Mouse (Mus musculus) kidney, adult 18-20 months (tissue): ENCODE results near the gene Rufy3.

Source experiments
- DNase-seq: peaks from one replicate; pipeline ENCODE4 v3.0.0; 2021

Gene Rufy3

DNA sequence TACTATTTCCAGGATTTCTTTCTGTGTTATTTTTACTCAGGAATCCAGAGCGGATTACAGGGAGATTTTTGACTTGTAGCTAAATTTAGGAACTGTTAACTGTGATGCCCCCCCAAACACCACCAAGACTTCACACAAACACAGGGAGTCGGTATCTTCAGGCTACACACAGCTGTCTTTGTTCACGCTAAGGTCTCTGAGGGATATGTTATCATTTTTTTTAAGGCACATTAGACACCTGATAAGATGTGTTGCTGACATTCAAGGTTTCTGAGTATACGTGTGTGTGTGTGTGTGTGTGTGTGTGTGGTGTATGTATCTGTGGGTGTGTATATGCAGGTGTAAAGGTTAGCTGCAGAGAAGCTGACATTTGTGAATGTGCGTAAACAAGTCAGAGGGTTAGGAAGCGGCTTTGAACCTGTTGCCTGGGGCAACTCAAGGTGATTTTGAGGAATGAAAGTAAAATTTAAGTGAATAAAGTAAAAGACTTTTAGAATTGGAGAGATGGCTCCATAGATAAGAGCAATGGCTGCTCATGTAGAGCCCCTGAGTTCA is 121.0 kb downstream of the Rufy3 start:
- no peak for DNase-seq

- no peak for DNase-seq
Observed at GRCm38 (mm10) chr5:88687996-88688406, 123.2 kb downstream of the Rufy3 start.

GRCm38 (mm10) chr5:88688583-88689187 is 123.8 kb downstream of the Rufy3 start:
- DNase-seq = no peak

- no peak for DNase-seq
Observed at GRCm38 (mm10) chr5:88689279-88689938, 124.6 kb downstream of the Rufy3 start.

GRCm38 (mm10) chr5:88690681-88691505 is 126.1 kb downstream of the Rufy3 start:
- DNase-seq = no peak

DNA sequence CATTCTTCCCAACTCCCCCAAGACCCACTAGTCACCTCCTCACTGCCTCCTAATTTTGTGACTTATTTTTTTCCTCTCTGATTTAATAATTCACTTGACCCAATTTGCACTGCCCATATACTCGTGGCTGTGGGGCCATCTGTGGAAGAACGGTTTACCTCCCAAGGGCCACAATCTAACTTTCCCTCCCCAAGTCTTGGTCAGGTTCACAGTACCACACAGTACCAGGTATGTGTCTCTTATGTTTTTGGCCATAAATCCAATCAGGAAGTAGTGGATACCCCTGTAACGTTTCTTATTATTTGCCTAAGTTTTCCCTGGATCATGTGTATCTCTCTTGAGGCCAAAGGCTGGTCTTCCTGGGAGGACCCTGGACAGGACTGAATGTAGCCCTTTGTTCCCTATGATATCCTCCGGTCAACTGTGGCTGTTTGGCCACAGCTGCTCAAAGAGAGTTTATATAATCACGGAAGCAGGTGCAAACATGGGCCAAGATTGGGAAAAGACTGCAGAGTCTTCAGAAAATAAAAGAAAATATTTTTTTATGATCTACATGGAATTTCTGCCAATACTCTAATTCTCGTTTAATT is 126.8 kb downstream of the Rufy3 start:
- DNase-seq = no peak

DNA sequence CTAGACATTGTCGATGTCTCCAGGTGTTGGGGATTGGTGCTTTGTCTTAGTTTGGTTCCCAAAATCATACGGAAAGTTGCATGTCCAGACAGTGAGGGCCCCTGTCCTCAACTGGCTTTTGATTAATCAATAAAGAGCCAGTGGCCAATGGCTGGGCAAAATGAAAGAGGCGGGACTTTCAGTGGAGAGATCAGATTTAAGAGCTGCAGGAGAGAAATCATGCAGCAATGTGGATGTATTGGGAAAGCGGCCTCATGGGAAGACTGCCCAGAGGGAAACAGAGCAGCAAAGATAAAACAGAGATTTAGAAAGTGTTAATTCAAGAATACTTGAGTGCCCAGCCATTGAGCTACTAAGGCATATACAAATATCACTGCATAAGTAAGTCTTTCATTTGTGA is 127.7 kb downstream of the Rufy3 start:
- DNase-seq = no peak

- no peak for DNase-seq
Observed at GRCm38 (mm10) chr5:88693057-88693456, 128.2 kb downstream of the Rufy3 start.

DNA sequence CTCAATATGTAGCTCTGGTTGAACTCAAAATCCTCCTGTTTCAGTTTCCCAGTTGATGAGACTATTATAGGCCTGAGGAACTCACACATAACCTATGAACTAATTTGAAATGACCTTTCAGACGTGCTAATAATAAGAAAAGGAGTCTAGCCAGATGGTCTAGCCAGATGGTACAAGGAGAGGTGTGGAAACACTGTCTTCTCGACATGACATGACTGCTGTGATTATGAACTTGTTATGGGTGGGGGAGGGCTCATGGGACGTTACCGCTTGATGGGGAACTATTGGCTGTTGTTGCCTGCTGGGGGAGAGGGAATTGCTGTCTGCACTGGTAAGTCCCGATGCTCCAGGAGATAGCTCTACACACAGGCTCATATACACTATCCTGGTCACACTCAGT is 132.5 kb downstream of the Rufy3 start:
- DNase-seq = no peak

DNA sequence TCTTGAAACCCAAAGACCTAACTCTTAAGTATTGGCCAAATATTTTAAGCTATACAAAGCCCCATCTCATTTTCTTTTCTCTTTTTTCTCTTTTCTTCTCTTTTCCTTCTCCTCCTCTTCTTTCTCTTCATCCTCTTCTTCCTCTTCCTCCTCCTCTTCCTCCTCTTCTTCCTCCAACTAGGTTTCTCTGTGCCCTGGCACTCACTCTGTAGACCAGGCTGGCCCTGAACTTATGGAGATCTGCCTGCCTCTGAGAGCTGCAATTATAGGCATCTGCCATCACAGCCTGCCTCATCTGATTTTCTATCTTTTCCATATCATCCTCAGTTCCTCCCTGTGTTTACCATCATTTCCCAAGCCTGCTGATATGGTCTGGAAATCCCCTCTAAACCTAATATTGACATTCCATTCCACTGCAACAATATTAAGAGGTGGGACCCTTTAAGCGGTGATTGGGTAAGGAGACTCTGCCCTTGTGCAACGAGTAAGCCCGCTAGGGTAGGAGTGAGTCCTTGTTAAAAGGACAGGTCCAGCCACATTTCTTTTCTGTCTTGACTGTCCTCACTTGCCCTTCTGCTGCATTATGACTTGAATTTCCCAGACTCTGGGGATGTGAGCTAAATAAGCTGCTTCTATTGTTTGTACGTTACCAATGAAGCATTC is 134.5 kb downstream of the Rufy3 start:
- no peak for DNase-seq
